Mouse (Mus musculus) megakaryocyte, embryonic 14.5 days (primary cell): ENCODE results near the gene Naa25.

ENCODE experiments used
- FLI1 ChIP-seq: IDR thresholded peaks from 2 replicates; pipeline ENCODE4 v1.6.1; 2012; ENCODE audit warnings: low read length, inconsistent platforms, mixed read lengths
- GATA1 ChIP-seq: IDR thresholded peaks from 3 replicates; pipeline ENCODE4 v1.6.1; 2012; ENCODE audit warnings: mixed read lengths, low read length, inconsistent platforms, borderline replicate concordance

DNA sequence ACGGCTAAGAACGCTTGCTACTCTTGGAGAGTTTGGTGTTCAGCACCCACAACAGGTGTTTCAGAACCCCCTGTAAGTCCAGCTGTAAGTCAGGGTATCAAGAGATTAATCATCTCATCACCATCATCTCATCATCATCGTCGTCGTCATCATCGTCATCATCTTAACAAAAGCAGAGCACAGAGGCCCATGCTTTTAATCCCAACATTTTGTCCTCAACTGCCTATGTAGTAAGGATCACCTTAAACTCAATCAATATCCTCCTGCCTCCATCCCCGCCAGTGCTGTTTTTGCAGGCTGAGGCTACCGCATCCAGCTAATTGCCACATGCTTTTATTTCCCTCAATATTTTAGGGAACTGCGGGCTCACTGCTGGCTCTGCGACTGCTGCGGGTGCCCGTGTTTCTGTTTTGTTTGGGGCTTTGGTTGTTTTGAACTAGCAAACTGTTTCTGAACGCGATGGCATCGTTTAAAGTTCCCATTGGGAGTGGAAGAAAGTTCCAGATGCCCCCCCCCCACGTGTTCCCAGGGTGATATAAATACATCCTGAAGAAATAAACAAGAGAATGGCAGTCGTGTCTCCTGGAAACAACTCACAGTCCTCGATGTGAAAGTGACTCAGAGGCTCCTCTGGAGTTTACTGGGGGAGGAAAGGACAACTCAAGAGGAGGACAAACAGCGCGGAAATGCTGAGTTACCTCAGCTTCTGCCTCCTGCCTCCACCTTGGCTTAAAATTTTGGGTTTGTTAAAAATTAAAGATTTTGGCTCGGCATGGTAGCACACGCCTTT, 11.4 kb upstream of the Naa25 start:
- TF ChIP-seq GATA1 (no peak), FLI1 (no peak)
